Mouse (Mus musculus): ENCODE measurements around the gene Nmrk2. TPM values are rescaled to one million over a fixed set of nuclear protein-coding genes. Genes with fewer than 3 reads are reported as not detected.
"Not testable (repeated sequence)": the region's sequence is repeated elsewhere in the genome, so short reads cannot be mapped to it uniquely, and the experiment has no call there.

The Nmrk2 gene
- polyA plus RNA-seq, 1 experiment: 0.18 TPM

- peak overlapping the region; percentile 95 for H3K4me3 ChIP-seq (ENCODE audit: insufficient read depth, poor library complexity, severe bottlenecking)
These were observed 23.7 kb downstream of the Nmrk2 start for GRCm38 (mm10) chr10:81177958-81178712.

GRCm38 (mm10) chr10:81177491-81177925 lies 24.3 kb downstream of the Nmrk2 start:
- Histone ChIP-seq H3K79me2 (ENCODE audit: control insufficient read depth, insufficient read depth) (peaks cover 56% of the 10 kb centered on the region), H3K27me3 (ENCODE audit: control insufficient read depth, insufficient read depth, insufficient read length) (no peaks in the 10 kb centered on the region), H3K36me3 (ENCODE audit: control insufficient read depth, insufficient read depth) (peaks cover 54% of the 10 kb centered on the region), H3ac (ENCODE audit: control insufficient read depth, insufficient read length, low read depth) (peak overlapping the region; percentile 99), H3K4me3 (ENCODE audit: insufficient read depth, poor library complexity, severe bottlenecking) (peak overlapping the region; percentile 95), H3K79me3 (ENCODE audit: low read depth) (peaks cover 48% of the 10 kb centered on the region)
- TF ChIP-seq USF1 (IDR thresholded peaks at IDR 0.05; ENCODE audit: low read depth) (no peak), CTCF (IDR thresholded peaks at IDR 0.05; ENCODE audit: control insufficient read depth, insufficient read depth, insufficient read length) (no peak), CEBPB (IDR thresholded peaks at IDR 0.05; ENCODE audit: low read depth) (no peak), MAX (IDR thresholded peaks at IDR 0.05) (peak; percentile 36), MYOD1 (IDR thresholded peaks at IDR 0.05; ENCODE audit: control insufficient read depth, insufficient read length, low read depth) (no peak)

More at GRCm38 (mm10) chr10:81177958-81178712, 23.7 kb downstream of the Nmrk2 start:
- Histone ChIP-seq H3ac (ENCODE audit: control insufficient read depth, insufficient read length, low read depth) (peak overlapping the region; percentile 99), H3K79me3 (ENCODE audit: low read depth) (peaks cover 48% of the 10 kb centered on the region), H3K27me3 (ENCODE audit: control insufficient read depth, insufficient read depth, insufficient read length) (no peaks in the 10 kb centered on the region), H3K36me3 (ENCODE audit: control insufficient read depth, insufficient read depth) (peaks cover 54% of the 10 kb centered on the region), H3K79me2 (ENCODE audit: control insufficient read depth, insufficient read depth) (peaks cover 56% of the 10 kb centered on the region)
- TF ChIP-seq USF1 (IDR thresholded peaks at IDR 0.05; ENCODE audit: low read depth): no peak
- no peak for TF ChIP-seq CEBPB (IDR thresholded peaks at IDR 0.05; ENCODE audit: low read depth)
- TF ChIP-seq FOSL1 (IDR thresholded peaks at IDR 0.05; ENCODE audit: insufficient read depth, low read length, poor library complexity, severe bottlenecking): no peak
- no peak for TF ChIP-seq MYOD1 (IDR thresholded peaks at IDR 0.05; ENCODE audit: control insufficient read depth, insufficient read length, low read depth)
- TF ChIP-seq MAX (IDR thresholded peaks at IDR 0.05): no peak
- no peak for TF ChIP-seq MYOG (IDR thresholded peaks at IDR 0.05; ENCODE audit: control insufficient read depth, extremely low read depth, insufficient read length)
- no peak for TF ChIP-seq CTCF (IDR thresholded peaks at IDR 0.05; ENCODE audit: control insufficient read depth, insufficient read depth, insufficient read length)

- Histone ChIP-seq H3K79me2 (ENCODE audit: control insufficient read depth, insufficient read depth) (peaks cover 53% of the 10 kb centered on the region), H3K27me3 (ENCODE audit: control insufficient read depth, insufficient read depth, insufficient read length) (no peaks in the 10 kb centered on the region), H3K36me3 (ENCODE audit: control insufficient read depth, insufficient read depth) (peaks cover 47% of the 10 kb centered on the region), H3K4me3 (ENCODE audit: insufficient read depth, poor library complexity, severe bottlenecking) (peak within 1 kb of the TSS; percentile 95), H3ac (ENCODE audit: control insufficient read depth, insufficient read length, low read depth) (peak within 1 kb of the TSS; percentile 99), H3K79me3 (ENCODE audit: low read depth) (peaks cover 48% of the 10 kb centered on the region)
- TF ChIP-seq CEBPB (IDR thresholded peaks at IDR 0.05; ENCODE audit: low read depth) (no peak), MAX (IDR thresholded peaks at IDR 0.05) (peak; percentile 26), CTCF (IDR thresholded peaks at IDR 0.05; ENCODE audit: control insufficient read depth, insufficient read depth, insufficient read length) (no peak), MYOD1 (IDR thresholded peaks at IDR 0.05; ENCODE audit: control insufficient read depth, insufficient read length, low read depth) (no peak), FOSL1 (IDR thresholded peaks at IDR 0.05; ENCODE audit: insufficient read depth, low read length, poor library complexity, severe bottlenecking) (no peak), MYOG (IDR thresholded peaks at IDR 0.05; ENCODE audit: control insufficient read depth, extremely low read depth, insufficient read length) (no peak), USF1 (IDR thresholded peaks at IDR 0.05; ENCODE audit: low read depth) (peak; percentile 98)
These were observed 25.2 kb downstream of the Nmrk2 start, which contains the start of gene Eef2 for GRCm38 (mm10) chr10:81176466-81177271. Gene Eef2 (plus strand): TSS chr10:81176631.

GRCm38 (mm10) chr10:81175936-81176465 lies 25.9 kb downstream of the Nmrk2 start:
- Histone ChIP-seq H3K79me3 (ENCODE audit: low read depth) (peaks cover 45% of the 10 kb centered on the region), H3K27me3 (ENCODE audit: control insufficient read depth, insufficient read depth, insufficient read length) (no peaks in the 10 kb centered on the region), H3ac (ENCODE audit: control insufficient read depth, insufficient read length, low read depth) (no peak overlapping the region), H3K36me3 (ENCODE audit: control insufficient read depth, insufficient read depth) (peaks cover 40% of the 10 kb centered on the region), H3K79me2 (ENCODE audit: control insufficient read depth, insufficient read depth) (peaks cover 47% of the 10 kb centered on the region), H3K4me3 (ENCODE audit: insufficient read depth, poor library complexity, severe bottlenecking) (peak overlapping the region; percentile 26)
- TF ChIP-seq MYOD1 (IDR thresholded peaks at IDR 0.05; ENCODE audit: control insufficient read depth, insufficient read length, low read depth): no peak
- TF ChIP-seq CEBPB (IDR thresholded peaks at IDR 0.05; ENCODE audit: low read depth): no peak
- TF ChIP-seq CTCF (IDR thresholded peaks at IDR 0.05; ENCODE audit: control insufficient read depth, insufficient read depth, insufficient read length): no peak
- TF ChIP-seq MYOG (IDR thresholded peaks at IDR 0.05; ENCODE audit: control insufficient read depth, extremely low read depth, insufficient read length): no peak
- TF ChIP-seq FOSL1 (IDR thresholded peaks at IDR 0.05; ENCODE audit: insufficient read depth, low read length, poor library complexity, severe bottlenecking): no peak

- not testable (repeated sequence) for H3ac ChIP-seq (ENCODE audit: control insufficient read depth, insufficient read length, low read depth); H3K27me3 ChIP-seq (ENCODE audit: control insufficient read depth, insufficient read depth, insufficient read length); H3K4me3 ChIP-seq (ENCODE audit: insufficient read depth, poor library complexity, severe bottlenecking)
- peaks cover 39% of the 10 kb centered on the region for H3K79me3 ChIP-seq (ENCODE audit: low read depth)
- peaks cover 33% of the 10 kb centered on the region for H3K36me3 ChIP-seq (ENCODE audit: control insufficient read depth, insufficient read depth)
- peaks cover 40% of the 10 kb centered on the region for H3K79me2 ChIP-seq (ENCODE audit: control insufficient read depth, insufficient read depth)
These were observed 26.5 kb downstream of the Nmrk2 start for GRCm38 (mm10) chr10:81175345-81175701.

Data from C2C12 (cell line).